Mouse (Mus musculus) neural tube, embryonic 11.5 days (tissue): Measurements from ENCODE around the gene Adam17. TPM values are rescaled to one million over a fixed set of nuclear protein-coding genes. Genes with fewer than 3 reads are reported as not detected.

ENCODE experiments used
- ATAC-seq: fragments of 200-750 bp; cut with Nextera tagmentation; 2 replicates; pipeline ENCODE4 v1.8.0; 2017; ENCODE audit warnings: moderate number of reproducible peaks, mild to moderate bottlenecking, moderate TSS enrichment, moderate library complexity; ENCODE audit not compliant: insufficient read depth, low FRiP score, low TSS enrichment
- DNase-seq: peaks from one replicate; pipeline ENCODE4 v3.0.0-alpha.2; 2015; ENCODE audit warnings: low spot score
- H3K27ac ChIP-seq: fragments of 300-500 bp; sonication (generic); 2 replicates; pipeline ENCODE4 v1.5.1; 2014; ENCODE audit warnings: low read depth, mild to moderate bottlenecking, low read length
- H3K27me3 ChIP-seq: fragments of 300-500 bp; sonication (generic); 2 replicates; pipeline ENCODE4 v1.6.1; 2014; ENCODE audit warnings: mild to moderate bottlenecking, low read length, mixed read lengths; ENCODE audit not compliant: control insufficient read depth, insufficient read depth
- H3K36me3 ChIP-seq: fragments of 300-500 bp; sonication (generic); 2 replicates; pipeline ENCODE4 v1.6.1; 2014; ENCODE audit warnings: mild to moderate bottlenecking, low read length, moderate library complexity, mixed read lengths; ENCODE audit not compliant: control insufficient read depth, insufficient read depth
- H3K4me1 ChIP-seq: fragments of 300-500 bp; sonication (generic); 2 replicates; pipeline ENCODE4 v1.6.1; 2014; ENCODE audit warnings: low read length, mixed read lengths; ENCODE audit not compliant: control insufficient read depth, insufficient read depth
- H3K4me2 ChIP-seq: fragments of 300-500 bp; sonication (generic); 2 replicates; pipeline ENCODE4 v1.6.1; 2014; ENCODE audit warnings: low read depth, mild to moderate bottlenecking, moderate library complexity
- H3K4me3 ChIP-seq: fragments of 300-500 bp; sonication (generic); 2 replicates; pipeline ENCODE4 v1.5.1; 2014; ENCODE audit warnings: low read depth, low read length
- H3K9ac ChIP-seq: fragments of 300-500 bp; sonication (generic); 2 replicates; pipeline ENCODE4 v1.6.1; 2014; ENCODE audit warnings: mild to moderate bottlenecking, low read length
- H3K9me3 ChIP-seq: fragments of 300-500 bp; sonication (generic); 2 replicates; pipeline ENCODE4 v1.6.1; 2016; ENCODE audit warnings: low read length; ENCODE audit not compliant: control insufficient read depth
- WGBS: fragments of 180-500 bp; shearing (Covaris S2); extraction: QIAGEN DNeasy Blood & Tissue Kit; methylation state at CpG from one replicate; pipeline ENCODE4 v1.1.7; 2014; 5-methylcytosine and 5-hydroxymethylcytosine counted together
- polyA plus RNA-seq: library from polyadenylated mRNA; unstranded; fragments of >200 nt; fragmentation: Nextera tagmentation; extraction: Ambion mirVana; gene quantifications from 2 replicates; pipeline ENCODE4 v1.2.1, GENCODE M21; 2014

The Adam17 gene
- polyA plus RNA-seq, 1 experiment from 2014 or later = 37.0 TPM

GRCm38 (mm10) chr12:21368376-21369086, 4.9 kb downstream of the Adam17 start:
- ATAC-seq = no peak
- Histone ChIP-seq H3K4me1 (0 out of 2 replicates have a peak, but pooled peaks cover 3% of the 10 kb centered on the region), H3K4me3 (no peak overlapping the region), H3K9me3 (no peaks in the 10 kb centered on the region), H3K9ac (no peak overlapping the region), H3K4me2 (no peak overlapping the region), H3K36me3 (no peaks in the 10 kb centered on the region), H3K27me3 (no peaks in the 10 kb centered on the region), H3K27ac (no peak overlapping the region)
- no peak for DNase-seq
- WGBS = 94% methylated on average over 9 of the region's 9 CpGs

- no peak for DNase-seq
- Histone ChIP-seq H3K4me1 (no peaks in the 10 kb centered on the region), H3K36me3 (no peaks in the 10 kb centered on the region), H3K27me3 (no peaks in the 10 kb centered on the region), H3K4me3 (no peak overlapping the region), H3K9me3 (no peaks in the 10 kb centered on the region), H3K9ac (no peak overlapping the region), H3K4me2 (no peak overlapping the region), H3K27ac (no peak overlapping the region)
- WGBS = 83% methylated on average over 10 of the region's 10 CpGs
- no peak for ATAC-seq
These were observed 8.6 kb downstream of the Adam17 start for GRCm38 (mm10) chr12:21364624-21365435.

DNA sequence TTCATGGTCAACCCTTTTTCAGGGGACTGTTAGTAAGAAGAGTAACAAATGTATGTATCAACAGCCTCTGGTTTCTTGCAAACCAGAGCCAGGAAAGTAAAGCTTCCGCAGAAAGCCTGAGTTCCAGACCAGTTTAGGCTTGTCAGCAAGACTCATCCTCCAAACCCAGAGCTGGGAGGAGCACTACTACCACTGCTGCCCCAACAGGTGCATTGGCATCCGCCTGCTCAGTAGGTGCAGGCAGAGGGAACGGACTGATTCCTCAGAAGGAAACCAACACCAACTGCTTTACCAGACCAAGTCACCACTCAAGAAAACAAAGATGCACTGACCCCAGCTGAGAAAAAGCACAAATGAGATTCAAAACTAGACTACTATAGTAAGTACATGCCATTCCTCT, 10.2 kb downstream of the Adam17 start:
- Histone ChIP-seq H3K27me3 (no peaks in the 10 kb centered on the region), H3K9me3 (no peaks in the 10 kb centered on the region), H3K36me3 (no peaks in the 10 kb centered on the region), H3K4me2 (no peak overlapping the region), H3K4me3 (no peak overlapping the region), H3K27ac (no peak overlapping the region), H3K4me1 (no peaks in the 10 kb centered on the region), H3K9ac (no peak overlapping the region)
- DNase-seq (no peak), ATAC-seq (no peak)
- 89% methylated on average over 3 of the region's 3 CpGs for WGBS

DNA sequence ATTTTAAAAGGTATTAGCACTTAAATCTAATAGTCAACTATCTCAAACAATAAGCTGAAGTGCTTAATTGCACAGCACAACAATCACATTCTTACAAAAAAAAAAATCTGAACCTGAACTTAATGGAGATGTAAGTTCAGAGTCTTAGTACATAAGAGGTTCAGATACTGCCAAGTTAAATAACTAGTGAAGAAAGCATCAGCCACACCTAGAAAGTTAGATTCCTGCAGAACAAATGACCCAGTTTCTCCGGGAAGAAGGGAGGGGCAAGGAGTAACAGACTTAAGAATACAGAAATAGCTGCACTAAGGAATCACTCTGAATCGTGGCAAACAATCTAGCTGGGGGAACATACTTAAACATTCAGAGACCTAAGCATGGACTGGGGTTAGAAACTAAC, 10.7 kb downstream of the Adam17 start:
- 88% methylated on average over 2 of the region's 2 CpGs for WGBS
- Histone ChIP-seq H3K4me3 (no peak overlapping the region), H3K36me3 (no peaks in the 10 kb centered on the region), H3K9ac (no peak overlapping the region), H3K4me2 (no peak overlapping the region), H3K4me1 (no peaks in the 10 kb centered on the region), H3K27me3 (no peaks in the 10 kb centered on the region), H3K27ac (no peak overlapping the region), H3K9me3 (no peaks in the 10 kb centered on the region)
- no peak for DNase-seq
- ATAC-seq = no peak

DNA sequence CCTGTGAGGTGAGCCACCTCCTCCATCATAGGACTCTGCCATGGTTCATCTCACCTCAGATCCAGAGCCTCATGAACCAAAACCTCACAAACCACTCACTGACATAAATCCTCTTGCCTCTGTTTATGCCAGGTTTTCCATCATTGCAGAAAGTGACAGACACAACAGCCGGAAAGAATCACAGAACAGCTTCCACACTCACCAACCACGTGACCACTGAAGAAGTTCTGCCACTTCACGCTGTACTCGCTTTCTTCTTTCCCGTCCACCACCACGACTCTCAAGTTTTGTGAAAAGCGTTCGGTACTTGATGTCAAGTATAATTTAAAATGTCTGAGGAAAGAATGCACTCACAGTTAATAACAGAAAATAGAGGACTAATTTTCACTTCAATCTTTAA, 19.8 kb downstream of the Adam17 start:
- DNase-seq = no peak
- Histone ChIP-seq H3K4me1 (no peaks in the 10 kb centered on the region), H3K4me3 (no peak overlapping the region), H3K27me3 (no peaks in the 10 kb centered on the region), H3K9me3 (no peaks in the 10 kb centered on the region), H3K4me2 (no peak overlapping the region), H3K27ac (no peak overlapping the region), H3K36me3 (peaks cover 16% of the 10 kb centered on the region), H3K9ac (no peak overlapping the region)
- no peak for ATAC-seq
- 95% methylated on average over 8 of the region's 8 CpGs for WGBS

- no peak overlapping the region for H3K9ac ChIP-seq
- H3K36me3 ChIP-seq = peaks cover 16% of the 10 kb centered on the region
- DNase-seq = no peak
- H3K9me3 ChIP-seq = no peaks in the 10 kb centered on the region
- no peaks in the 10 kb centered on the region for H3K27me3 ChIP-seq
- ATAC-seq = no peak
- WGBS = 62% methylated on average over 7 of the region's 7 CpGs
- no peak overlapping the region for H3K4me3 ChIP-seq
- H3K27ac ChIP-seq = no peak overlapping the region
- no peaks in the 10 kb centered on the region for H3K4me1 ChIP-seq
- no peak overlapping the region for H3K4me2 ChIP-seq
These were observed 23.1 kb downstream of the Adam17 start for GRCm38 (mm10) chr12:21350113-21350876.

DNA sequence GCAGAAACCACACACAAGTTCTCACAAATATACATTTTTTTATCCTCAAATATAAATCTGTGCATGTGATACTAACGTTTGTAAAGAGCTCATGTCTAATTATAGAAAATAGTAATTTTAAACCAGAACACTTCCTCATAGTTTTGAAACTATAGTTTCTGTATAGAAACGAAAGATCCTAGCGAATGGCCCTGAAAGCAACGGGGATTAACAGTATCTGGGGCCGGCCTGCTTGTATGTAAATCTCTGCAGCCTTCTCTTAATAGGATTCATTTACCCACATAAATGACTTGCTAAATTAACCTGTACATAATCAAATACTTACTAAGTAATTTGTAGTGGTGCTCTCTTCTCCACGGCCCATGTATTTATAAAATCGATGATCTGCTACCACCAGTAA, 26.5 kb downstream of the Adam17 start:
- no peak overlapping the region for H3K9ac ChIP-seq
- no peaks in the 10 kb centered on the region for H3K27me3 ChIP-seq
- DNase-seq = no peak
- H3K27ac ChIP-seq = no peak overlapping the region
- no peak overlapping the region for H3K4me3 ChIP-seq
- no peaks in the 10 kb centered on the region for H3K9me3 ChIP-seq
- peaks cover 9% of the 10 kb centered on the region for H3K36me3 ChIP-seq
- WGBS = 93% methylated on average over 7 of the region's 7 CpGs
- no peaks in the 10 kb centered on the region for H3K4me1 ChIP-seq
- no peak overlapping the region for H3K4me2 ChIP-seq
- no peak for ATAC-seq

DNA sequence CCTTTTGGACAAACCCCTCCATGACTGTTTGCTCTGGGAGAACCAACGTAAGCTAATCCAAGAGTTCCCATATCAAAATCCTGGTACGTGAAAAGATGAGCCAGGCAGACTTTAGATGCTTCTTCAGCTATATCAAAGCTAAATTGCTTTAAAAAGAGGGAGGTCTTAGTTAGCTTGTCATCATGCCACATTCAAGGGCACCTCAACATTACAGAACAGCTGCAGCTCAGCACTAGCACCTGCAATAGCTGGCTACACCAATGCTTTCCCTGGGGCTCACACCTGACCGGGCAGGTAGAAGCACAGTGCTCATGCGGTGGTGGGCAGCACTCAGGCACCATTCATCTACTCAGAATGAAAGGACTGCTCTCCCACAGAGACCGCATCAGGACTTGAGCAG, 32.8 kb downstream of the Adam17 start:
- H3K4me2 ChIP-seq = no peak overlapping the region
- no peak for ATAC-seq
- H3K27me3 ChIP-seq = no peaks in the 10 kb centered on the region
- DNase-seq = no peak
- WGBS = 97% methylated on average over 5 of the region's 5 CpGs
- H3K27ac ChIP-seq = no peak overlapping the region
- no peaks in the 10 kb centered on the region for H3K4me1 ChIP-seq
- H3K4me3 ChIP-seq = no peak overlapping the region
- H3K36me3 ChIP-seq = peaks cover 3% of the 10 kb centered on the region; the same call in 1 of the 2 replicates
- H3K9ac ChIP-seq = no peak overlapping the region
- H3K9me3 ChIP-seq = no peaks in the 10 kb centered on the region
